Mouse (Mus musculus) cerebellum, adult 2 months (tissue): ENCODE results near the gene Nfatc2.

Source experiments
- CTCF ChIP-seq: fragments of 200-500 bp; IDR thresholded peaks from 2 replicates; pipeline ENCODE4 v1.5.1; 2011; ENCODE audit warnings: low read depth, mild to moderate bottlenecking, control low read depth, low read length, moderate library complexity, borderline replicate concordance; ENCODE audit not compliant: insufficient read depth
- POLR2A ChIP-seq: fragments of 200-500 bp; IDR thresholded peaks from 2 replicates; pipeline ENCODE4 v1.6.1; 2011; ENCODE audit warnings: low read length, control low read depth, borderline replicate concordance; ENCODE audit not compliant: insufficient read depth

GRCm38 (mm10) chr2:168573866-168574265 lies 27.6 kb downstream of the Nfatc2 start:
- no peak for TF ChIP-seq CTCF
- TF ChIP-seq POLR2A, result no peak
